Mouse (Mus musculus): ENCODE data around the gene Tab3.

DNA sequence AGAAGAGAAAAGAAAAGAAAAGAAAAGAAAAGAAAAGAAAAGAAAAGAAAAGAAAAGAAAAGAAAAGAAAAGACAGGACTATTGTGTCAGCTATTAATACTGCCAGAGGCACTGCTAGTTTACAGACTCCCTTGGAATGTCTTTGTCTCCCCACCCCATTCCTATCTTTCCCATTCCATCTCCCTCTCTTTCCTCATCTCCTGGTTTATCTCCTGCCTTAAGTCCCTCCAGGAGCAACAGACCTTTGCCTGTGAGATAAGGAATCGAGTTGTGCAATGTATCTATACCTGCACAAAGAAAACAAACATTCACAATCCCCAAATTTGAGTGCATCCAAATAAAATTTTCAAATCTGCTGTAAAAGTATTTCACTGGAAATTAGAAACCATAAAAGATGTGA, 48.3 kb upstream of the Tab3 start:
- TF ChIP-seq CTCF (IDR thresholded peaks at IDR 0.05; ENCODE audit: insufficient read depth, low read depth, low read length) (no peak), POLR2A (IDR thresholded peaks at IDR 0.05; ENCODE audit: insufficient read depth, low read depth, low read length) (no peak)

Measured in olfactory bulb, adult 2 months (tissue).